ENCODE assay signal across 17 mouse cellular contexts in the genomic region with DNA sequence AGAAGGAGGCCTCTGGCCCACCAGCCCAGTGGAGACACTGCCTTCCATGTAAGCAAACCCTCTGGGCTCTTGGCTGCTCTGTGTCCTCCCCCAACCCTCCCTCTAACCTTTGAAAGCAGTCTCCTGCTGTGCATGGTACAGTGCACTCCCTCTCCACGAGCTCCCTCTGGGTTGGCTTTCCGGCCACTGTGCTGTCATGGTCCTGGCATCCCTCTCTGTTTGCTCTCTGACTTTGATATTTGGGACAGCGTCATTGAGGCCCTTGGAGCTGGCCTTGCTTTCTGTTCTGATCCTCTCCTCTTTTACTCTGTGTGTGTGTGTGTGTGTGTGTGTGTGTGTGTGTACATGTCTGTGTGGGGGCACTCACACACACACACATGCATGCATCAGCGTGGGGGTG. TPM values are rescaled to one million over a fixed set of nuclear protein-coding genes. Genes with fewer than 3 reads are reported as not detected.
DNase-seq lines count a peak whose midpoint lies in the region; ATAC-seq and TF ChIP-seq lines count a peak whose summit lies in the region.
"Had no signal": no experiment of that assay in that cellular context is flagged by ENCODE, and none has a peak within 500 bp of the region (broad histone marks: within the 10 kb centered on the region; RNA-seq: fewer than 3 reads in every experiment).

No protein-coding gene starts in this region.

- 60% methylated on average over 4 of the region's 4 CpGs for WGBS in kidney, embryonic 14.5 days
- 61% methylated on average over 4 of the region's 4 CpGs for WGBS in stomach, embryonic 15.5 days
- WGBS in stomach, postnatal 0 days = 59% methylated on average over 4 of the region's 4 CpGs
- 65% methylated on average over 4 of the region's 4 CpGs for WGBS in liver, postnatal 0 days (ENCODE audit: insufficient replicate concordance)

- no peak overlapping the region for H3K27ac ChIP-seq in kidney, embryonic 14.5 days (ENCODE audit: low read depth, low read length)
- H3K27ac ChIP-seq in stomach, embryonic 15.5 days = no peak overlapping the region
- H3K27ac ChIP-seq in stomach, postnatal 0 days (replicated peaks) = no peak overlapping the region
- H3K27ac ChIP-seq in liver, postnatal 0 days (ENCODE audit: low read depth) = peak overlapping the region; percentile 98
- H3K27ac ChIP-seq: embryonic facial prominence, embryonic 10.5 days; forebrain, embryonic 15.5 days; heart, adult 2 months; neural tube, embryonic 12.5 days had no signal

- no peaks in the 10 kb centered on the region for H3K27me3 ChIP-seq in kidney, embryonic 14.5 days (ENCODE audit: control insufficient read depth, insufficient read depth, low read length)
- H3K27me3 ChIP-seq in stomach, embryonic 15.5 days (replicated peaks) = no peaks in the 10 kb centered on the region
- H3K27me3 ChIP-seq in stomach, postnatal 0 days (ENCODE audit: control insufficient read depth, insufficient read depth, low read length) = no peaks in the 10 kb centered on the region
- H3K27me3 ChIP-seq in liver, postnatal 0 days (ENCODE audit: insufficient read depth, low read length) = no peaks in the 10 kb centered on the region
- H3K27me3 ChIP-seq: forebrain, embryonic 15.5 days; megakaryocyte, embryonic 14.5 days; neural tube, embryonic 12.5 days had no signal

- peak; percentile 37 for DNase-seq in adrenal gland, postnatal 10 days
- no peak for DNase-seq in adrenal gland, postnatal 4 days (ENCODE audit: low spot score in 2 of 2)
- no peak for DNase-seq in kidney, adult 18-20 months
- no peak for DNase-seq in stomach, postnatal 0 days (ENCODE audit: low spot score)
- DNase-seq in liver, postnatal 0 days = peak; percentile 59
- DNase-seq in thymus, postnatal 0 days (ENCODE audit: low spot score) = no peak
- DNase-seq: cerebellum, postnatal 25 days; heart, adult 2 months; heart, postnatal 36 days; right cerebral cortex, postnatal 14 days had no signal

- no peak overlapping the region for H3K4me3 ChIP-seq in kidney, embryonic 14.5 days (ENCODE audit: low read length)
- H3K4me3 ChIP-seq in stomach, embryonic 15.5 days (replicated peaks) = no peak overlapping the region
- H3K4me3 ChIP-seq in stomach, postnatal 0 days (ENCODE audit: low read depth, low read length) = no peak overlapping the region
- no peak overlapping the region for H3K4me3 ChIP-seq in liver, postnatal 0 days (ENCODE audit: low read depth, low read length)
- H3K4me3 ChIP-seq: embryonic facial prominence, embryonic 10.5 days; erythroblast, embryonic 14.5 days; forebrain, embryonic 15.5 days; heart, adult 2 months; megakaryocyte, embryonic 14.5 days; neural tube, embryonic 12.5 days had no signal

- H3K36me3 ChIP-seq in kidney, embryonic 14.5 days (ENCODE audit: control insufficient read depth, insufficient read depth, low read length) = peaks cover 19% of the 10 kb centered on the region; the same call in 1 of the 2 replicates
- 0 out of 2 replicates have a peak, but pooled peaks cover 5% of the 10 kb centered on the region for H3K36me3 ChIP-seq in stomach, embryonic 15.5 days
- H3K36me3 ChIP-seq in stomach, postnatal 0 days (ENCODE audit: control insufficient read depth, insufficient read depth, low read length) = peaks cover 3% of the 10 kb centered on the region; the same call in 1 of the 2 replicates
- H3K36me3 ChIP-seq in liver, postnatal 0 days (replicated peaks; ENCODE audit: insufficient read depth, low read length) = peaks cover 19% of the 10 kb centered on the region

- TF ChIP-seq CTCF in stomach, postnatal 0 days (IDR thresholded peaks at IDR 0.05; ENCODE audit: low read depth) = no peak
- no peak for TF ChIP-seq CTCF in liver, postnatal 0 days (IDR thresholded peaks at IDR 0.05; ENCODE audit: low read depth)

- no peak overlapping the region for H3K4me2 ChIP-seq in kidney, embryonic 14.5 days (replicated peaks; ENCODE audit: low read depth, low read length)
- H3K4me2 ChIP-seq in stomach, embryonic 15.5 days = no peak overlapping the region
- H3K4me2 ChIP-seq in stomach, postnatal 0 days (replicated peaks; ENCODE audit: low read depth) = no peak overlapping the region
- no peak overlapping the region for H3K4me2 ChIP-seq in liver, postnatal 0 days (ENCODE audit: low read depth, low read length)
- H3K4me2 ChIP-seq: forebrain, embryonic 15.5 days; neural tube, embryonic 12.5 days had no signal

- no peaks in the 10 kb centered on the region for H3K9me3 ChIP-seq in kidney, embryonic 14.5 days (ENCODE audit: control insufficient read depth, low read length)
- H3K9me3 ChIP-seq in stomach, embryonic 15.5 days = no peaks in the 10 kb centered on the region
- no peaks in the 10 kb centered on the region for H3K9me3 ChIP-seq in stomach, postnatal 0 days (ENCODE audit: control insufficient read depth, low read length)
- no peaks in the 10 kb centered on the region for H3K9me3 ChIP-seq in liver, postnatal 0 days (ENCODE audit: low read length)
- H3K9me3 ChIP-seq: embryonic facial prominence, embryonic 10.5 days; forebrain, embryonic 15.5 days had no signal

- H3K9ac ChIP-seq in kidney, embryonic 14.5 days (ENCODE audit: low read depth, low read length) = no peak overlapping the region
- no peak overlapping the region for H3K9ac ChIP-seq in stomach, embryonic 15.5 days
- no peak overlapping the region for H3K9ac ChIP-seq in stomach, postnatal 0 days (ENCODE audit: low read length)
- H3K9ac ChIP-seq in liver, postnatal 0 days (replicated peaks) = peak overlapping the region; percentile 31
- H3K9ac ChIP-seq: forebrain, embryonic 15.5 days; neural tube, embryonic 12.5 days had no signal

- TF ChIP-seq EP300 in stomach, postnatal 0 days (optimal IDR thresholded peaks at IDR 0.05) = no peak
- TF ChIP-seq EP300 in liver, postnatal 0 days (IDR thresholded peaks at IDR 0.05; ENCODE audit: low read depth) = no peak

- ATAC-seq in kidney, embryonic 14.5 days (ENCODE audit: low FRiP score, low TSS enrichment) = peak; percentile 60; the same call in 1 of the 2 replicates
- ATAC-seq in stomach, embryonic 15.5 days (ENCODE audit: insufficient read depth, low FRiP score, low read depth) = 0 out of 2 replicates have a peak, but pooled peaks have one; percentile 39
- no peak for ATAC-seq in stomach, postnatal 0 days (ENCODE audit: low FRiP score, low TSS enrichment)
- peak; percentile 88 for ATAC-seq in liver, postnatal 0 days
- ATAC-seq: forebrain, embryonic 15.5 days had no signal

- H3K4me1 ChIP-seq in kidney, embryonic 14.5 days (ENCODE audit: control insufficient read depth, insufficient read depth, low read length) = 0 out of 2 replicates have a peak, but pooled peaks cover 3% of the 10 kb centered on the region
- no peaks in the 10 kb centered on the region for H3K4me1 ChIP-seq in stomach, embryonic 15.5 days
- H3K4me1 ChIP-seq in stomach, postnatal 0 days (replicated peaks; ENCODE audit: control insufficient read depth, insufficient read depth) = no peaks in the 10 kb centered on the region
- peaks cover 3% of the 10 kb centered on the region; the same call in 1 of the 2 replicates for H3K4me1 ChIP-seq in liver, postnatal 0 days (ENCODE audit: insufficient read depth)
- H3K4me1 ChIP-seq: embryonic facial prominence, embryonic 10.5 days; forebrain, embryonic 15.5 days; neural tube, embryonic 12.5 days had no signal

RNA-seq across cellular contexts. Expression of gene Bphl, which starts 17.0 kb away (rescaled TPM):
- 10 to 100 TPM; 78.6 to 78.9 TPM for total RNA-seq in adrenal gland, postnatal 10 days (2021)
- 10 to 100 TPM; 86.7 to 92.3 TPM for total RNA-seq in adrenal gland, postnatal 4 days (2021)
- polyA plus RNA-seq in kidney, embryonic 14.5 days (2014; fragmentation: Nextera tagmentation; extraction: Ambion mirVana) = 47.4 and 49.0 TPM in 2 replicates
- 43.7 and 49.6 TPM in 2 replicates for polyA plus RNA-seq in stomach, embryonic 15.5 days (2015; fragmentation: Nextera tagmentation; extraction: Ambion mirVana)
- polyA plus RNA-seq in stomach, postnatal 0 days (2015; fragmentation: Nextera tagmentation; extraction: Ambion mirVana) = 36.9 and 37.2 TPM in 2 replicates
- polyA plus RNA-seq in liver, postnatal 0 days (2015; fragmentation: Nextera tagmentation; extraction: Ambion mirVana) = 95.6 and 107 TPM in 2 replicates
- 64.5 and 68.7 TPM in 2 replicates for polyA plus RNA-seq in thymus, postnatal 0 days (2015; fragmentation: Nextera tagmentation; extraction: Ambion mirVana)

RNA-seq across cellular contexts. Expression of gene Tubb2a, which starts 23.4 kb away (rescaled TPM):
- total RNA-seq in adrenal gland, postnatal 10 days (2021) = 10 to 100 TPM; 68.6 to 90.0 TPM
- total RNA-seq in adrenal gland, postnatal 4 days (2021) = 100 to 1,000 TPM in 1 of 2 experiments, 10 to 100 TPM in 1; 98.3 to 122 TPM
- polyA plus RNA-seq in kidney, embryonic 14.5 days (2014; fragmentation: Nextera tagmentation; extraction: Ambion mirVana) = 62.1 and 73.4 TPM in 2 replicates
- 182 and 192 TPM in 2 replicates for polyA plus RNA-seq in stomach, embryonic 15.5 days (2015; fragmentation: Nextera tagmentation; extraction: Ambion mirVana)
- 187 and 196 TPM in 2 replicates for polyA plus RNA-seq in stomach, postnatal 0 days (2015; fragmentation: Nextera tagmentation; extraction: Ambion mirVana)
- 64.7 and 78.8 TPM in 2 replicates for polyA plus RNA-seq in liver, postnatal 0 days (2015; fragmentation: Nextera tagmentation; extraction: Ambion mirVana)
- polyA plus RNA-seq in thymus, postnatal 0 days (2015; fragmentation: Nextera tagmentation; extraction: Ambion mirVana) = 204 and 248 TPM in 2 replicates

RNA-seq across cellular contexts. Expression of gene Serpinb6a, which starts 51.8 kb away (rescaled TPM):
- total RNA-seq in adrenal gland, postnatal 10 days (2021) = 100 to 1,000 TPM; 157 to 176 TPM
- 100 to 1,000 TPM; 243 to 249 TPM for total RNA-seq in adrenal gland, postnatal 4 days (2021)
- 70.9 and 73.3 TPM in 2 replicates for polyA plus RNA-seq in kidney, embryonic 14.5 days (2014; fragmentation: Nextera tagmentation; extraction: Ambion mirVana)
- polyA plus RNA-seq in stomach, embryonic 15.5 days (2015; fragmentation: Nextera tagmentation; extraction: Ambion mirVana) = 74.6 and 77.7 TPM in 2 replicates
- 82.7 and 83.1 TPM in 2 replicates for polyA plus RNA-seq in stomach, postnatal 0 days (2015; fragmentation: Nextera tagmentation; extraction: Ambion mirVana)
- polyA plus RNA-seq in liver, postnatal 0 days (2015; fragmentation: Nextera tagmentation; extraction: Ambion mirVana) = 26.0 and 28.3 TPM in 2 replicates
- 73.8 and 89.4 TPM in 2 replicates for polyA plus RNA-seq in thymus, postnatal 0 days (2015; fragmentation: Nextera tagmentation; extraction: Ambion mirVana)

RNA-seq across cellular contexts. Expression of gene Ripk1, which starts 52.2 kb away (rescaled TPM):
- total RNA-seq in adrenal gland, postnatal 10 days (2021) = 10 to 100 TPM; 27.4 to 27.7 TPM
- 10 to 100 TPM; 32.1 to 35.0 TPM for total RNA-seq in adrenal gland, postnatal 4 days (2021)
- polyA plus RNA-seq in kidney, embryonic 14.5 days (2014; fragmentation: Nextera tagmentation; extraction: Ambion mirVana) = 9.7 and 20.6 TPM in 2 replicates
- 21.2 and 22.0 TPM in 2 replicates for polyA plus RNA-seq in stomach, embryonic 15.5 days (2015; fragmentation: Nextera tagmentation; extraction: Ambion mirVana)
- 13.2 and 13.5 TPM in 2 replicates for polyA plus RNA-seq in stomach, postnatal 0 days (2015; fragmentation: Nextera tagmentation; extraction: Ambion mirVana)
- 10.4 and 11.3 TPM in 2 replicates for polyA plus RNA-seq in liver, postnatal 0 days (2015; fragmentation: Nextera tagmentation; extraction: Ambion mirVana)
- 12.9 and 13.5 TPM in 2 replicates for polyA plus RNA-seq in thymus, postnatal 0 days (2015; fragmentation: Nextera tagmentation; extraction: Ambion mirVana)

Comparison
In these comparisons a context has a peak if more than half of its experiments do, and no peak if none do; other contexts are left out.
1. DNase-seq: peak in adrenal gland, postnatal 10 days (single experiment) and liver, postnatal 0 days (single experiment); none in adrenal gland, postnatal 4 days (0 of 2), kidney, adult 18-20 months (single experiment), stomach, postnatal 0 days (single experiment) and thymus, postnatal 0 days (single experiment).